Mouse (Mus musculus) granulocyte monocyte progenitor cell, adult 5-6 weeks (primary cell): ENCODE data around the gene Cdc42bpa. TPM values are rescaled to one million over a fixed set of nuclear protein-coding genes. Genes with fewer than 3 reads are reported as not detected.

Experiments used
- total RNA-seq, 2 experiments: library from RNA; stranded (forward) in 1 of 2; stranded (reverse) in 1 of 2; fragments of 200-712, 200-1000 nt in 1 of 2; fragments of >200 nt in 1 of 2; fragmentation: Nextera tagmentation in 1 of 2; gene quantifications; 2 replicates each; pipeline ENCODE4 v1.2.3; 2014 to 2017

Cdc42bpa gene
- total RNA-seq, 2 experiments from 2014 or later = 5.5 to 9.3 TPM

Other genes starting within 250 kb of the Cdc42bpa start
- not detected in 2 replicates for gene Kif28, start 215.2 kb upstream of the Cdc42bpa start, total RNA-seq (2014; fragmentation: Nextera tagmentation)
- not detected in 2 replicates for gene Kif28, start 215.2 kb upstream of the Cdc42bpa start, total RNA-seq (2017)
- 0.83 TPM in 1 of 2 replicates, not detected in the other for gene Gm10518, start 157.1 kb upstream of the Cdc42bpa start, total RNA-seq (2014; fragmentation: Nextera tagmentation)
- 0.30 TPM in 1 of 2 replicates, not detected in the other for gene Gm10518, start 157.1 kb upstream of the Cdc42bpa start, total RNA-seq (2017)
- gene Ahctf1, start 156.8 kb upstream of the Cdc42bpa start, total RNA-seq (2014; fragmentation: Nextera tagmentation) = 38.1 and 38.4 TPM in 2 replicates
- 53.8 and 63.9 TPM in 2 replicates for gene Ahctf1, start 156.8 kb upstream of the Cdc42bpa start, total RNA-seq (2017)
- 3.2 and 6.9 TPM in 2 replicates for gene Coq8a, start 239.1 kb downstream of the Cdc42bpa start, total RNA-seq (2014; fragmentation: Nextera tagmentation)
- 9.1 and 11.3 TPM in 2 replicates for gene Coq8a, start 239.1 kb downstream of the Cdc42bpa start, total RNA-seq (2017)